Mouse (Mus musculus) E14TG2a.4 (cell line): ENCODE results near the gene Rnf207.

Experiments
- CTCF ChIP-seq: conservative IDR thresholded peaks from 2 replicates; pipeline ENCODE4 v1.5.1; 2014; ENCODE audit warnings: low read length
- NANOG ChIP-seq: IDR thresholded peaks from 2 replicates; pipeline ENCODE4 v1.6.1; 2014; ENCODE audit warnings: borderline replicate concordance, low read length, mixed read lengths
- POU5F1 ChIP-seq: IDR thresholded peaks from 2 replicates; pipeline ENCODE4 v1.6.1; 2014; ENCODE audit warnings: low read length, borderline replicate concordance

GRCm38 (mm10) chr4:152345120-152345889 lies 26.5 kb upstream of the Rnf207 start:
- TF ChIP-seq CTCF = no peak
- no peak for TF ChIP-seq NANOG
- no peak for TF ChIP-seq POU5F1
